In the genomic region with DNA sequence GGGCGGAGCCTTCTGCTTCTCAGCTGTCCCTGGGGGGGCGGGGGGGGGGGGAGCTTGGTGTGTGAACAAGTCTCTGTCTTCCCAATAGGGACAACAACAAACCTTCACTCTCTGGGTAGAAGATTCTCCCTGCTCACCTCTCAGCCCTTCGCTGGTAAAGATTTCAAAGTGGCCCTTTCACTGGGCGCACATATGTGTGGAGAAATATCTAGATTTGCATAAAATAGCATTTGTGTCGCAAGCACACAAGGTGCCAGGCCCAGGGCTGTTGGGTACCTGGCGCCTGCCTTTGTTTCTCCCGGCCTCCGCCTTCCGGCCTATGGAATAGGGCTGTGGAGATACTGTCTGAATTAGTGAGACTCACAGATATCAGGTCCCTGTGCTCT, we compare ENCODE assay signal across 12 mouse cellular contexts. TPM values are rescaled to one million over a fixed set of nuclear protein-coding genes. Genes with fewer than 3 reads are reported as not detected.
DNase-seq lines count a peak whose midpoint lies in the region; ATAC-seq lines count a peak whose summit lies in the region.
"Had no signal": no experiment of that assay in that cellular context is flagged by ENCODE, and none has a peak within 500 bp of the region (broad histone marks: within the 10 kb centered on the region; RNA-seq: fewer than 3 reads in every experiment).

No protein-coding gene starts in this region.

- H3K9me3 ChIP-seq in hindbrain, embryonic 11.5 days (ENCODE audit: control insufficient read depth, low read length): no peaks in the 10 kb centered on the region
- H3K9me3 ChIP-seq in hindbrain, embryonic 14.5 days (ENCODE audit: control insufficient read depth, low read length): 0 out of 2 replicates have a peak, but pooled peaks cover 4% of the 10 kb centered on the region
- H3K9me3 ChIP-seq in midbrain, embryonic 14.5 days (ENCODE audit: control insufficient read depth, low read length): no peaks in the 10 kb centered on the region
- no peaks in the 10 kb centered on the region; the same call in 1 of the 2 replicates for H3K9me3 ChIP-seq in midbrain, embryonic 11.5 days (ENCODE audit: control insufficient read depth, low read length)
- no peaks in the 10 kb centered on the region for H3K9me3 ChIP-seq in intestine, embryonic 15.5 days
- 0 out of 2 replicates have a peak, but pooled peaks cover 3% of the 10 kb centered on the region for H3K9me3 ChIP-seq in stomach, embryonic 14.5 days (ENCODE audit: control insufficient read depth, low read depth, low read length)

- no peak overlapping the region for H3K4me2 ChIP-seq in hindbrain, embryonic 11.5 days (replicated peaks; ENCODE audit: low read depth, low read length)
- H3K4me2 ChIP-seq in hindbrain, embryonic 14.5 days (replicated peaks): no peak overlapping the region
- no peak overlapping the region for H3K4me2 ChIP-seq in midbrain, embryonic 14.5 days (ENCODE audit: low read length)
- no peak overlapping the region for H3K4me2 ChIP-seq in midbrain, embryonic 11.5 days
- H3K4me2 ChIP-seq in intestine, embryonic 15.5 days (replicated peaks): no peak overlapping the region
- H3K4me2 ChIP-seq in stomach, embryonic 14.5 days (replicated peaks; ENCODE audit: low read depth, low read length): no peak overlapping the region

- intact Hi-C loops in left cerebral cortex, postnatal 14 days (cut with DNase I): no loop called here

- no peak overlapping the region for H3K4me3 ChIP-seq in hindbrain, embryonic 11.5 days (ENCODE audit: low read depth, low read length)
- H3K4me3 ChIP-seq in hindbrain, embryonic 14.5 days (replicated peaks; ENCODE audit: low read length): no peak overlapping the region
- no peak overlapping the region for H3K4me3 ChIP-seq in midbrain, embryonic 14.5 days (replicated peaks; ENCODE audit: low read depth, low read length)
- no peak overlapping the region for H3K4me3 ChIP-seq in midbrain, embryonic 11.5 days (ENCODE audit: low read depth, low read length)
- no peak overlapping the region for H3K4me3 ChIP-seq in intestine, embryonic 15.5 days (replicated peaks)
- no peak overlapping the region for H3K4me3 ChIP-seq in stomach, embryonic 14.5 days (ENCODE audit: low read depth, low read length)

- ATAC-seq in hindbrain, embryonic 11.5 days (ENCODE audit: low FRiP score): no peak
- no peak for ATAC-seq in hindbrain, embryonic 14.5 days (ENCODE audit: low FRiP score)
- no peak for ATAC-seq in midbrain, embryonic 14.5 days (ENCODE audit: low FRiP score, low TSS enrichment)
- no peak for ATAC-seq in midbrain, embryonic 11.5 days (ENCODE audit: low FRiP score)
- 0 out of 2 replicates have a peak, but pooled peaks have one; percentile 23 for ATAC-seq in intestine, embryonic 15.5 days
- no peak; the same call in 1 of the 2 replicates for ATAC-seq in stomach, embryonic 14.5 days (ENCODE audit: insufficient number of reproducible peaks, insufficient read depth, low FRiP score, low read depth)
- ATAC-seq: forebrain, postnatal 0 days had no signal

- H3K36me3 ChIP-seq in hindbrain, embryonic 11.5 days (ENCODE audit: control insufficient read depth, insufficient read depth, low read length): no peaks in the 10 kb centered on the region; the same call in 1 of the 2 replicates
- H3K36me3 ChIP-seq in hindbrain, embryonic 14.5 days (replicated peaks; ENCODE audit: control insufficient read depth, insufficient read depth): peaks cover 17% of the 10 kb centered on the region
- H3K36me3 ChIP-seq in midbrain, embryonic 14.5 days (ENCODE audit: control insufficient read depth, insufficient read depth, low read length): peaks cover 22% of the 10 kb centered on the region
- H3K36me3 ChIP-seq in midbrain, embryonic 11.5 days (ENCODE audit: control insufficient read depth, insufficient read depth, low read length): peaks cover 8% of the 10 kb centered on the region
- peaks cover 6% of the 10 kb centered on the region; the same call in 1 of the 2 replicates for H3K36me3 ChIP-seq in intestine, embryonic 15.5 days
- H3K36me3 ChIP-seq in stomach, embryonic 14.5 days (ENCODE audit: control insufficient read depth, insufficient read depth, low read length): peaks cover 11% of the 10 kb centered on the region; the same call in 1 of the 2 replicates

- H3K27ac ChIP-seq in hindbrain, embryonic 11.5 days (ENCODE audit: low read depth, low read length): 0 out of 2 replicates have a peak overlapping the region, but pooled peaks have one; percentile 14
- H3K27ac ChIP-seq in hindbrain, embryonic 14.5 days: no peak overlapping the region
- peak overlapping the region; percentile 37; the same call in 1 of the 2 replicates for H3K27ac ChIP-seq in midbrain, embryonic 14.5 days (replicated peaks; ENCODE audit: low read depth, low read length)
- H3K27ac ChIP-seq in midbrain, embryonic 11.5 days (ENCODE audit: low read depth, low read length): no peak overlapping the region
- H3K27ac ChIP-seq in intestine, embryonic 15.5 days: peak overlapping the region; percentile 84
- H3K27ac ChIP-seq in stomach, embryonic 14.5 days (ENCODE audit: low read length): peak overlapping the region; percentile 92

- no peaks in the 10 kb centered on the region for H3K27me3 ChIP-seq in hindbrain, embryonic 11.5 days (ENCODE audit: control insufficient read depth, insufficient read depth, low read length)
- no peaks in the 10 kb centered on the region for H3K27me3 ChIP-seq in hindbrain, embryonic 14.5 days (ENCODE audit: control insufficient read depth, insufficient read depth, low read length)
- no peaks in the 10 kb centered on the region for H3K27me3 ChIP-seq in midbrain, embryonic 14.5 days (ENCODE audit: control insufficient read depth, insufficient read depth, low read length)
- H3K27me3 ChIP-seq in midbrain, embryonic 11.5 days (ENCODE audit: control insufficient read depth, insufficient read depth, low read length): no peaks in the 10 kb centered on the region
- H3K27me3 ChIP-seq in intestine, embryonic 15.5 days (replicated peaks): no peaks in the 10 kb centered on the region
- H3K27me3 ChIP-seq in stomach, embryonic 14.5 days (ENCODE audit: control insufficient read depth, insufficient read depth, low read length): no peaks in the 10 kb centered on the region

- no peak overlapping the region for H3K9ac ChIP-seq in hindbrain, embryonic 11.5 days (ENCODE audit: low read depth, low read length)
- H3K9ac ChIP-seq in hindbrain, embryonic 14.5 days: no peak overlapping the region
- no peak overlapping the region for H3K9ac ChIP-seq in midbrain, embryonic 14.5 days (replicated peaks; ENCODE audit: low read length)
- H3K9ac ChIP-seq in midbrain, embryonic 11.5 days (ENCODE audit: low read length): no peak overlapping the region
- no peak overlapping the region for H3K9ac ChIP-seq in intestine, embryonic 15.5 days
- no peak overlapping the region for H3K9ac ChIP-seq in stomach, embryonic 14.5 days (replicated peaks; ENCODE audit: low read depth, low read length)
- H3K9ac ChIP-seq: forebrain, postnatal 0 days had no signal

- no peaks in the 10 kb centered on the region for H3K4me1 ChIP-seq in hindbrain, embryonic 11.5 days (replicated peaks; ENCODE audit: control insufficient read depth, insufficient read depth, low read length)
- H3K4me1 ChIP-seq in hindbrain, embryonic 14.5 days (replicated peaks; ENCODE audit: control insufficient read depth, insufficient read depth, low read length): 0 out of 2 replicates have a peak, but pooled peaks cover 3% of the 10 kb centered on the region
- no peaks in the 10 kb centered on the region for H3K4me1 ChIP-seq in midbrain, embryonic 14.5 days (ENCODE audit: control insufficient read depth, insufficient read depth, low read length)
- H3K4me1 ChIP-seq in midbrain, embryonic 11.5 days (ENCODE audit: control insufficient read depth, insufficient read depth, low read length): 0 out of 2 replicates have a peak, but pooled peaks cover 3% of the 10 kb centered on the region
- peaks cover 17% of the 10 kb centered on the region for H3K4me1 ChIP-seq in intestine, embryonic 15.5 days (replicated peaks)
- peaks cover 16% of the 10 kb centered on the region for H3K4me1 ChIP-seq in stomach, embryonic 14.5 days (ENCODE audit: control insufficient read depth, insufficient read depth, low read length)

- 76% methylated on average over 9 of the region's 9 CpGs for WGBS in hindbrain, embryonic 11.5 days
- WGBS in hindbrain, embryonic 14.5 days: 76% methylated on average over 9 of the region's 9 CpGs
- 80% methylated on average over 9 of the region's 9 CpGs for WGBS in midbrain, embryonic 14.5 days
- WGBS in midbrain, embryonic 11.5 days: 77% methylated on average over 9 of the region's 9 CpGs
- 71% methylated on average over 9 of the region's 9 CpGs for WGBS in intestine, embryonic 15.5 days
- WGBS in stomach, embryonic 14.5 days: 63% methylated on average over 9 of the region's 9 CpGs

- no peak for DNase-seq in hindbrain, embryonic 11.5 days (ENCODE audit: low spot score)
- DNase-seq in hindbrain, embryonic 14.5 days (ENCODE audit: low spot score): no peak
- no peak for DNase-seq in midbrain, embryonic 14.5 days
- DNase-seq in midbrain, embryonic 11.5 days (ENCODE audit: low spot score, missing footprints): no peak
- no peak for DNase-seq in left cerebral cortex, postnatal 14 days (ENCODE audit: low spot score in 2 of 2)
- DNase-seq in gastrocnemius, postnatal 10 days: no peak
- DNase-seq: cerebellum, postnatal 10 days; forebrain, postnatal 0 days; left cerebral cortex, postnatal 4 days; right cerebral cortex, postnatal 4 days had no signal

RNA-seq across cellular contexts. Expression of gene Milr1, which starts 11.8 kb away (rescaled TPM):
- polyA plus RNA-seq in hindbrain, embryonic 11.5 days (2014; fragmentation: Nextera tagmentation; extraction: Ambion mirVana): 1.1 and 2.0 TPM in 2 replicates
- 0.74 and 0.79 TPM in 2 replicates for polyA plus RNA-seq in hindbrain, embryonic 14.5 days (2014; fragmentation: Nextera tagmentation; extraction: Ambion mirVana)
- polyA plus RNA-seq in midbrain, embryonic 14.5 days (2014; fragmentation: Nextera tagmentation; extraction: Ambion mirVana): 0.20 and 1.4 TPM in 2 replicates
- 0.68 and 1.0 TPM in 2 replicates for polyA plus RNA-seq in midbrain, embryonic 11.5 days (2014; fragmentation: Nextera tagmentation; extraction: Ambion mirVana)
- 2.0 TPM in 2 replicates for polyA plus RNA-seq in intestine, embryonic 15.5 days (2015; fragmentation: Nextera tagmentation; extraction: Ambion mirVana)
- polyA plus RNA-seq in stomach, embryonic 14.5 days (2014; fragmentation: Nextera tagmentation; extraction: Ambion mirVana): 1.9 and 2.8 TPM in 2 replicates
- total RNA-seq in left cerebral cortex, postnatal 14 days (2021): under 1 TPM in 1 of 2 experiments, not detected in 1; 0.21 TPM
- 1 to 10 TPM; 1.0 to 1.2 TPM for total RNA-seq in gastrocnemius, postnatal 10 days (2021)
- total RNA-seq: forebrain, postnatal 0 days had no signal

RNA-seq across cellular contexts. Expression of gene Pecam1, which starts 12.4 kb away (rescaled TPM):
- polyA plus RNA-seq in hindbrain, embryonic 11.5 days (2014; fragmentation: Nextera tagmentation; extraction: Ambion mirVana): 19.0 and 20.3 TPM in 2 replicates
- polyA plus RNA-seq in hindbrain, embryonic 14.5 days (2014; fragmentation: Nextera tagmentation; extraction: Ambion mirVana): 16.0 and 16.9 TPM in 2 replicates
- polyA plus RNA-seq in midbrain, embryonic 14.5 days (2014; fragmentation: Nextera tagmentation; extraction: Ambion mirVana): 9.7 and 14.8 TPM in 2 replicates
- polyA plus RNA-seq in midbrain, embryonic 11.5 days (2014; fragmentation: Nextera tagmentation; extraction: Ambion mirVana): 19.8 and 21.5 TPM in 2 replicates
- polyA plus RNA-seq in intestine, embryonic 15.5 days (2015; fragmentation: Nextera tagmentation; extraction: Ambion mirVana): 46.5 and 49.3 TPM in 2 replicates
- polyA plus RNA-seq in stomach, embryonic 14.5 days (2014; fragmentation: Nextera tagmentation; extraction: Ambion mirVana): 41.9 and 45.2 TPM in 2 replicates
- total RNA-seq in left cerebral cortex, postnatal 14 days (2021): 10 to 100 TPM; 19.2 to 21.7 TPM
- total RNA-seq in gastrocnemius, postnatal 10 days (2021): 100 to 1,000 TPM; 104 to 118 TPM

RNA-seq across cellular contexts. Expression of gene Polg2, which starts 16.5 kb away (rescaled TPM):
- polyA plus RNA-seq in hindbrain, embryonic 11.5 days (2014; fragmentation: Nextera tagmentation; extraction: Ambion mirVana): 9.5 and 11.0 TPM in 2 replicates
- polyA plus RNA-seq in hindbrain, embryonic 14.5 days (2014; fragmentation: Nextera tagmentation; extraction: Ambion mirVana): 8.6 and 9.7 TPM in 2 replicates
- polyA plus RNA-seq in midbrain, embryonic 14.5 days (2014; fragmentation: Nextera tagmentation; extraction: Ambion mirVana): 9.4 and 9.5 TPM in 2 replicates
- polyA plus RNA-seq in midbrain, embryonic 11.5 days (2014; fragmentation: Nextera tagmentation; extraction: Ambion mirVana): 9.7 and 11.2 TPM in 2 replicates
- polyA plus RNA-seq in intestine, embryonic 15.5 days (2015; fragmentation: Nextera tagmentation; extraction: Ambion mirVana): 11.7 and 11.9 TPM in 2 replicates
- polyA plus RNA-seq in stomach, embryonic 14.5 days (2014; fragmentation: Nextera tagmentation; extraction: Ambion mirVana): 10.1 and 11.8 TPM in 2 replicates
- 1 to 10 TPM; 3.6 to 4.3 TPM for total RNA-seq in left cerebral cortex, postnatal 14 days (2021)
- total RNA-seq in gastrocnemius, postnatal 10 days (2021): 1 to 10 TPM; 4.9 to 5.2 TPM

RNA-seq across cellular contexts. Expression of gene Ddx5, which starts 26.2 kb away (rescaled TPM):
- polyA plus RNA-seq in hindbrain, embryonic 11.5 days (2014; fragmentation: Nextera tagmentation; extraction: Ambion mirVana): 544 and 600 TPM in 2 replicates
- 417 and 429 TPM in 2 replicates for polyA plus RNA-seq in hindbrain, embryonic 14.5 days (2014; fragmentation: Nextera tagmentation; extraction: Ambion mirVana)
- 470 and 537 TPM in 2 replicates for polyA plus RNA-seq in midbrain, embryonic 14.5 days (2014; fragmentation: Nextera tagmentation; extraction: Ambion mirVana)
- polyA plus RNA-seq in midbrain, embryonic 11.5 days (2014; fragmentation: Nextera tagmentation; extraction: Ambion mirVana): 515 and 561 TPM in 2 replicates
- polyA plus RNA-seq in intestine, embryonic 15.5 days (2015; fragmentation: Nextera tagmentation; extraction: Ambion mirVana): 257 and 283 TPM in 2 replicates
- 396 and 414 TPM in 2 replicates for polyA plus RNA-seq in stomach, embryonic 14.5 days (2014; fragmentation: Nextera tagmentation; extraction: Ambion mirVana)
- total RNA-seq in left cerebral cortex, postnatal 14 days (2021): 100 to 1,000 TPM; 574 to 616 TPM
- 100 to 1,000 TPM; 281 to 345 TPM for total RNA-seq in gastrocnemius, postnatal 10 days (2021)

RNA-seq across cellular contexts. Expression of gene Cep95, which starts 26.3 kb away (rescaled TPM):
- polyA plus RNA-seq in hindbrain, embryonic 11.5 days (2014; fragmentation: Nextera tagmentation; extraction: Ambion mirVana): 19.4 and 22.5 TPM in 2 replicates
- polyA plus RNA-seq in hindbrain, embryonic 14.5 days (2014; fragmentation: Nextera tagmentation; extraction: Ambion mirVana): 10.8 and 11.4 TPM in 2 replicates
- 13.9 and 14.4 TPM in 2 replicates for polyA plus RNA-seq in midbrain, embryonic 14.5 days (2014; fragmentation: Nextera tagmentation; extraction: Ambion mirVana)
- 22.1 and 23.1 TPM in 2 replicates for polyA plus RNA-seq in midbrain, embryonic 11.5 days (2014; fragmentation: Nextera tagmentation; extraction: Ambion mirVana)
- polyA plus RNA-seq in intestine, embryonic 15.5 days (2015; fragmentation: Nextera tagmentation; extraction: Ambion mirVana): 14.6 and 16.3 TPM in 2 replicates
- 22.0 and 22.7 TPM in 2 replicates for polyA plus RNA-seq in stomach, embryonic 14.5 days (2014; fragmentation: Nextera tagmentation; extraction: Ambion mirVana)
- 10 to 100 TPM in 1 of 2 experiments, 1 to 10 TPM in 1; 8.3 to 12.0 TPM for total RNA-seq in left cerebral cortex, postnatal 14 days (2021)
- total RNA-seq in gastrocnemius, postnatal 10 days (2021): 1 to 10 TPM; 5.5 to 8.7 TPM

Comparison
In these comparisons a context has a peak if more than half of its experiments do, and no peak if none do; other contexts are left out.
1. H3K27ac ChIP-seq: peak in hindbrain, embryonic 11.5 days (single experiment), midbrain, embryonic 14.5 days (single experiment), intestine, embryonic 15.5 days (single experiment) and stomach, embryonic 14.5 days (single experiment); none in hindbrain, embryonic 14.5 days (single experiment) and midbrain, embryonic 11.5 days (single experiment).